Mouse (Mus musculus) lung, adult 2 months (tissue): ENCODE measurements around the gene Dennd2a.

Experiments
- CTCF ChIP-seq: fragments of 200-500 bp; IDR thresholded peaks from 2 replicates; pipeline ENCODE4 v1.5.1; 2011; ENCODE audit warnings: mild to moderate bottlenecking, low read length, control low read depth; ENCODE audit not compliant: insufficient read depth
- POLR2A ChIP-seq: fragments of 200-500 bp; IDR thresholded peaks from 2 replicates; pipeline ENCODE4 v1.6.1; 2011; ENCODE audit warnings: low read depth, mild to moderate bottlenecking, control low read depth, low read length, borderline replicate concordance; ENCODE audit errors: extremely low read depth

DNA sequence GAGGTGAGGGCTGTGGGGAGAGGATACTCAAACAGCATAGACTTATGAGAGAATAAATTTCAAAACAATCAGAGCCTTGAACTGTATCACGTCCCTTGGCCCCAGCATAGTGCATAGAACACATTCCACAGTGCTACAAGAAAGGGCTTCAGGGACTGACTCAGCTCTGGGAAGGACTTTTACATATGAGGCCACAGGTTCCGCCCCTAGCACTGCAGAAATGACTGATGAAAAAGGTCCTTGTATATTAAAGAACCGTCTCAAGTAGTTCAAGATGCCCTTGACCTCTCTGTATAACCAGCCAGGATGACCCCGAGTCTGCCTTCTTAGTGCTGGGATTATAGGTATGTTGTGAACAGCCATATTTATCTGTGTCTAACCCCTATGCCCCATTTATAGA, 85.4 kb downstream of the Dennd2a start:
- no peak for TF ChIP-seq CTCF
- no peak for TF ChIP-seq POLR2A
